Mouse (Mus musculus): ENCODE data around the gene Bmpr1a. TPM values are rescaled to one million over a fixed set of nuclear protein-coding genes. Genes with fewer than 3 reads are reported as not detected.
A peak's percentile ranks its signal among the peaks of the same experiment; 100 is the strongest.

Gene Bmpr1a
- 52.2 and 54.8 TPM in 2 replicates for total RNA-seq (2014; rRNA removed)
- polyA plus RNA-seq (2015; fragmentation: Nextera tagmentation; extraction: Ambion mirVana), result 12.7 and 15.9 TPM in 2 replicates

GRCm38 (mm10) chr14:34503325-34503647 lies at the start of gene Bmpr1a:
Bmpr1a (minus strand) TSS chr14:34503341.
- Histone ChIP-seq H3K4me1 (ENCODE audit: insufficient read depth) (peaks cover 29% of the 10 kb centered on the region), H3K27me3 (ENCODE audit: insufficient read depth, low read length) (no peaks in the 10 kb centered on the region), H3K4me3 (ENCODE audit: low read depth, low read length) (peak within 1 kb of the TSS; percentile 83), H3K27ac (ENCODE audit: low read depth, low read length) (peak within 1 kb of the TSS; percentile 96), H3K9ac (peak within 1 kb of the TSS; percentile 98), H3K9me3 (ENCODE audit: low read length) (no peaks in the 10 kb centered on the region), H3K4me2 (ENCODE audit: low read depth) (peak within 1 kb of the TSS; percentile 82), H3K36me3 (ENCODE audit: insufficient read depth) (no peaks in the 10 kb centered on the region)
- DNase-seq, result no peak
- WGBS, result 8% methylated on average over 15 of the region's 15 CpGs
- TF ChIP-seq CTCF (IDR thresholded peaks at IDR 0.05; ENCODE audit: low read depth), result no peak
- ATAC-seq, result no peak

GRCm38 (mm10) chr14:34552226-34552625 lies 49.1 kb upstream of the Bmpr1a start:
- DNase-seq, result no peak
- WGBS, result 87% methylated on average over 5 of the region's 5 CpGs
- Histone ChIP-seq H3K36me3 (ENCODE audit: insufficient read depth) (no peaks in the 10 kb centered on the region), H3K27ac (ENCODE audit: low read depth, low read length) (no peak overlapping the region), H3K4me1 (ENCODE audit: insufficient read depth) (no peaks in the 10 kb centered on the region), H3K9ac (no peak overlapping the region), H3K9me3 (ENCODE audit: low read length) (no peaks in the 10 kb centered on the region), H3K4me3 (ENCODE audit: low read depth, low read length) (no peak overlapping the region), H3K27me3 (ENCODE audit: insufficient read depth, low read length) (no peaks in the 10 kb centered on the region), H3K4me2 (ENCODE audit: low read depth) (no peak overlapping the region)
- ATAC-seq, result no peak
- no peak for TF ChIP-seq CTCF (IDR thresholded peaks at IDR 0.05; ENCODE audit: low read depth)

- Histone ChIP-seq H3K27me3 (ENCODE audit: insufficient read depth, low read length) (no peaks in the 10 kb centered on the region), H3K4me3 (ENCODE audit: low read depth, low read length) (peak overlapping the region; percentile 81), H3K4me1 (ENCODE audit: insufficient read depth) (no peaks in the 10 kb centered on the region), H3K9me3 (ENCODE audit: low read length) (no peaks in the 10 kb centered on the region), H3K27ac (ENCODE audit: low read depth, low read length) (peak overlapping the region; percentile 93), H3K9ac (peak overlapping the region; percentile 95), H3K36me3 (ENCODE audit: insufficient read depth) (no peaks in the 10 kb centered on the region), H3K4me2 (ENCODE audit: low read depth) (peak overlapping the region; percentile 90)
- peak; percentile 96 for TF ChIP-seq CTCF (IDR thresholded peaks at IDR 0.05; ENCODE audit: low read depth)
- peak; percentile 93 for DNase-seq
- peak; percentile 97 for ATAC-seq
- under 1% methylated on average over 54 of the region's 55 CpGs for WGBS
These were observed 46.0 kb upstream of the Bmpr1a start for GRCm38 (mm10) chr14:34549004-34549671.

- Histone ChIP-seq H3K4me1 (ENCODE audit: insufficient read depth) (no peaks in the 10 kb centered on the region), H3K4me2 (ENCODE audit: low read depth) (peak overlapping the region; percentile 90), H3K27me3 (ENCODE audit: insufficient read depth, low read length) (no peaks in the 10 kb centered on the region), H3K36me3 (ENCODE audit: insufficient read depth) (no peaks in the 10 kb centered on the region), H3K27ac (ENCODE audit: low read depth, low read length) (peak overlapping the region; percentile 93), H3K9me3 (ENCODE audit: low read length) (no peaks in the 10 kb centered on the region), H3K9ac (peak overlapping the region; percentile 95), H3K4me3 (ENCODE audit: low read depth, low read length) (peak overlapping the region; percentile 81)
- DNase-seq (peak; percentile 79), ATAC-seq (peak; percentile 63)
- 1% methylated on average over 27 of the region's 27 CpGs for WGBS
- TF ChIP-seq CTCF (IDR thresholded peaks at IDR 0.05; ENCODE audit: low read depth), result no peak
These were observed 45.4 kb upstream of the Bmpr1a start for GRCm38 (mm10) chr14:34548391-34549001.

GRCm38 (mm10) chr14:34544545-34544944 lies 41.4 kb upstream of the Bmpr1a start:
- no peaks in the 10 kb centered on the region for H3K9me3 ChIP-seq (ENCODE audit: low read length)
- 76% methylated on average over 2 of the region's 2 CpGs for WGBS
- H3K9ac ChIP-seq, result no peak overlapping the region
- no peak for TF ChIP-seq CTCF (IDR thresholded peaks at IDR 0.05; ENCODE audit: low read depth)
- no peaks in the 10 kb centered on the region for H3K4me1 ChIP-seq (ENCODE audit: insufficient read depth)
- H3K36me3 ChIP-seq (ENCODE audit: insufficient read depth), result no peaks in the 10 kb centered on the region
- no peaks in the 10 kb centered on the region for H3K27me3 ChIP-seq (ENCODE audit: insufficient read depth, low read length)
- H3K4me3 ChIP-seq (ENCODE audit: low read depth, low read length), result no peak overlapping the region
- H3K27ac ChIP-seq (ENCODE audit: low read depth, low read length), result no peak overlapping the region
- DNase-seq (no peak), ATAC-seq (no peak)
- no peak overlapping the region for H3K4me2 ChIP-seq (ENCODE audit: low read depth)

- no peak for TF ChIP-seq CTCF (IDR thresholded peaks at IDR 0.05; ENCODE audit: low read depth)
- Histone ChIP-seq H3K4me1 (ENCODE audit: insufficient read depth) (no peaks in the 10 kb centered on the region), H3K9ac (no peak overlapping the region), H3K4me2 (ENCODE audit: low read depth) (no peak overlapping the region), H3K9me3 (ENCODE audit: low read length) (no peaks in the 10 kb centered on the region), H3K27me3 (ENCODE audit: insufficient read depth, low read length) (no peaks in the 10 kb centered on the region), H3K4me3 (ENCODE audit: low read depth, low read length) (no peak overlapping the region), H3K36me3 (ENCODE audit: insufficient read depth) (no peaks in the 10 kb centered on the region), H3K27ac (ENCODE audit: low read depth, low read length) (no peak overlapping the region)
- WGBS, result 90% methylated on average over 6 of the region's 6 CpGs
- DNase-seq (no peak), ATAC-seq (no peak)
These were observed 40.9 kb upstream of the Bmpr1a start for GRCm38 (mm10) chr14:34544001-34544400.

GRCm38 (mm10) chr14:34543596-34543995 lies 40.5 kb upstream of the Bmpr1a start:
- Histone ChIP-seq H3K4me2 (ENCODE audit: low read depth) (no peak overlapping the region), H3K9ac (no peak overlapping the region), H3K4me3 (ENCODE audit: low read depth, low read length) (no peak overlapping the region), H3K27ac (ENCODE audit: low read depth, low read length) (no peak overlapping the region), H3K36me3 (ENCODE audit: insufficient read depth) (no peaks in the 10 kb centered on the region), H3K4me1 (ENCODE audit: insufficient read depth) (no peaks in the 10 kb centered on the region), H3K27me3 (ENCODE audit: insufficient read depth, low read length) (no peaks in the 10 kb centered on the region), H3K9me3 (ENCODE audit: low read length) (no peaks in the 10 kb centered on the region)
- no peak for DNase-seq
- no peak for TF ChIP-seq CTCF (IDR thresholded peaks at IDR 0.05; ENCODE audit: low read depth)
- 66% methylated on average over 6 of the region's 6 CpGs for WGBS
- ATAC-seq, result no peak
